Mouse (Mus musculus): ENCODE measurements at regions not wholly inside any gene's neighbourhood (a gene's known extent, or its start where the extent isn't known, plus 50 kb on each side); places are given as distances from the start of the nearest gene placed in this dataset.
"Not testable (repeated sequence)": the region's sequence is repeated elsewhere in the genome, so short reads cannot be mapped to it uniquely, and the experiment has no call there.

GRCm38 (mm10) chr8:18000750-18001149, 977.3 kb downstream of the Defb40 start:
- DNase-seq, result no peak
- TF ChIP-seq POLR2A (IDR thresholded peaks at IDR 0.05; ENCODE audit: borderline replicate concordance, insufficient read depth, low read length) (no peak), CTCF (IDR thresholded peaks at IDR 0.05; ENCODE audit: borderline replicate concordance, insufficient read depth, low read depth, low read length) (no peak)
- Histone ChIP-seq H3K4me3 (replicated peaks; ENCODE audit: insufficient read depth, low read depth, low read length) (no peak overlapping the region), H3K4me1 (ENCODE audit: control insufficient read depth, insufficient read depth, low read length) (no peaks in the 10 kb centered on the region), H3K27me3 (ENCODE audit: control insufficient read depth, insufficient read depth, low read length) (no peaks in the 10 kb centered on the region), H3K27ac (ENCODE audit: insufficient read depth, low read length) (no peak overlapping the region)
- 91% methylated on average over 5 of the region's 5 CpGs for WGBS

GRCm38 (mm10) chr8:17984779-17985178, 993.3 kb downstream of the Defb40 start:
- Histone ChIP-seq H3K4me1 (ENCODE audit: control insufficient read depth, insufficient read depth, low read length) (no peaks in the 10 kb centered on the region), H3K4me3 (replicated peaks; ENCODE audit: insufficient read depth, low read depth, low read length) (no peak overlapping the region), H3K27me3 (ENCODE audit: control insufficient read depth, insufficient read depth, low read length) (no peaks in the 10 kb centered on the region), H3K27ac (ENCODE audit: insufficient read depth, low read length) (no peak overlapping the region)
- TF ChIP-seq POLR2A (IDR thresholded peaks at IDR 0.05; ENCODE audit: borderline replicate concordance, insufficient read depth, low read length), result no peak
- TF ChIP-seq CTCF (IDR thresholded peaks at IDR 0.05; ENCODE audit: borderline replicate concordance, insufficient read depth, low read depth, low read length), result no peak
- WGBS, result 90% methylated on average over 1 of the region's 1 CpGs
- DNase-seq, result no peak

- H3K4me1 ChIP-seq (ENCODE audit: control insufficient read depth, insufficient read depth, low read length), result peaks cover 3% of the 10 kb centered on the region; the same call in 1 of the 2 replicates
- no peak overlapping the region for H3K27ac ChIP-seq (ENCODE audit: insufficient read depth, low read length)
- no peak for TF ChIP-seq CTCF (IDR thresholded peaks at IDR 0.05; ENCODE audit: borderline replicate concordance, insufficient read depth, low read depth, low read length)
- no peak for TF ChIP-seq POLR2A (IDR thresholded peaks at IDR 0.05; ENCODE audit: borderline replicate concordance, insufficient read depth, low read length)
- H3K27me3 ChIP-seq (ENCODE audit: control insufficient read depth, insufficient read depth, low read length), result no peaks in the 10 kb centered on the region; the same call in 1 of the 2 replicates
- no peak overlapping the region for H3K4me3 ChIP-seq (replicated peaks; ENCODE audit: insufficient read depth, low read depth, low read length)
- WGBS, result 10% methylated on average over 1 of the region's 1 CpGs
- DNase-seq, result no peak
These were observed 1029.2 kb downstream of the Defb40 start for GRCm38 (mm10) chr8:17948848-17949247.

GRCm38 (mm10) chr8:17948053-17948834, 1029.8 kb downstream of the Defb40 start:
- 11% methylated on average over 22 of the region's 22 CpGs for WGBS
- Histone ChIP-seq H3K4me3 (replicated peaks; ENCODE audit: insufficient read depth, low read depth, low read length) (no peak overlapping the region), H3K27me3 (ENCODE audit: control insufficient read depth, insufficient read depth, low read length) (no peaks in the 10 kb centered on the region; the same call in 1 of the 2 replicates), H3K4me1 (ENCODE audit: control insufficient read depth, insufficient read depth, low read length) (peaks cover 3% of the 10 kb centered on the region; the same call in 1 of the 2 replicates), H3K27ac (ENCODE audit: insufficient read depth, low read length) (no peak overlapping the region)
- DNase-seq, result no peak
- TF ChIP-seq CTCF (IDR thresholded peaks at IDR 0.05; ENCODE audit: borderline replicate concordance, insufficient read depth, low read depth, low read length) (no peak), POLR2A (IDR thresholded peaks at IDR 0.05; ENCODE audit: borderline replicate concordance, insufficient read depth, low read length) (no peak)

- Histone ChIP-seq H3K27ac (ENCODE audit: insufficient read depth, low read length) (no peak overlapping the region), H3K27me3 (ENCODE audit: control insufficient read depth, insufficient read depth, low read length) (no peaks in the 10 kb centered on the region), H3K4me3 (replicated peaks; ENCODE audit: insufficient read depth, low read depth, low read length) (no peak overlapping the region), H3K4me1 (ENCODE audit: control insufficient read depth, insufficient read depth, low read length) (no peaks in the 10 kb centered on the region)
- DNase-seq, result no peak
- TF ChIP-seq CTCF (IDR thresholded peaks at IDR 0.05; ENCODE audit: borderline replicate concordance, insufficient read depth, low read depth, low read length), result no peak
- no peak for TF ChIP-seq POLR2A (IDR thresholded peaks at IDR 0.05; ENCODE audit: borderline replicate concordance, insufficient read depth, low read length)
These were observed 1043.4 kb downstream of the Defb40 start for GRCm38 (mm10) chr8:17934696-17935095.

- WGBS, result 89% methylated on average over 15 of the region's 15 CpGs
- H3K4me1 ChIP-seq (ENCODE audit: control insufficient read depth, insufficient read depth, low read length), result no peaks in the 10 kb centered on the region
- no peak for DNase-seq
- H3K27me3 ChIP-seq (ENCODE audit: control insufficient read depth, insufficient read depth, low read length), result no peaks in the 10 kb centered on the region
- no peak for TF ChIP-seq POLR2A (IDR thresholded peaks at IDR 0.05; ENCODE audit: borderline replicate concordance, insufficient read depth, low read length)
- H3K27ac ChIP-seq (ENCODE audit: insufficient read depth, low read length), result no peak overlapping the region
- no peak overlapping the region for H3K4me3 ChIP-seq (replicated peaks; ENCODE audit: insufficient read depth, low read depth, low read length)
These were observed 1068.7 kb downstream of the Defb40 start for GRCm38 (mm10) chr8:17909316-17909715.

- H3K27me3 ChIP-seq (ENCODE audit: control insufficient read depth, insufficient read depth, low read length); H3K4me1 ChIP-seq (ENCODE audit: control insufficient read depth, insufficient read depth, low read length); H3K27ac ChIP-seq (ENCODE audit: insufficient read depth, low read length); H3K4me3 ChIP-seq (replicated peaks; ENCODE audit: insufficient read depth, low read depth, low read length); DNase-seq: not testable (repeated sequence)
- 77% methylated on average over 5 of the region's 5 CpGs for WGBS
These were observed 1089.5 kb downstream of the Defb40 start for GRCm38 (mm10) chr8:17888598-17888997.

- WGBS, result 95% methylated on average over 2 of the region's 2 CpGs
- TF ChIP-seq CTCF (IDR thresholded peaks at IDR 0.05; ENCODE audit: borderline replicate concordance, insufficient read depth, low read depth, low read length), result no peak
- Histone ChIP-seq H3K4me1 (ENCODE audit: control insufficient read depth, insufficient read depth, low read length) (no peaks in the 10 kb centered on the region), H3K27ac (ENCODE audit: insufficient read depth, low read length) (no peak overlapping the region), H3K4me3 (replicated peaks; ENCODE audit: insufficient read depth, low read depth, low read length) (no peak overlapping the region), H3K27me3 (ENCODE audit: control insufficient read depth, insufficient read depth, low read length) (no peaks in the 10 kb centered on the region)
- no peak for DNase-seq
These were observed 1114.7 kb downstream of the Defb40 start for GRCm38 (mm10) chr8:17863388-17863787.
